Mouse (Mus musculus): ENCODE results near the gene Prr14l. TPM values are rescaled to one million over a fixed set of nuclear protein-coding genes. Genes with fewer than 3 reads are reported as not detected.

Prr14l gene
- 8.4 and 13.5 TPM in 2 replicates for polyA plus RNA-seq (2015; fragmentation: Nextera tagmentation; extraction: Ambion mirVana)

GRCm38 (mm10) chr5:32853731-32854507 is at the start of gene Prr14l:
Prr14l (minus strand) TSS chr5:32854256.

GRCm38 (mm10) chr5:32863253-32864228 is 9.5 kb upstream of the Prr14l start, which contains the start of gene Depdc5:
Depdc5 (plus strand) TSS chr5:32863701.

GRCm38 (mm10) chr5:32827009-32827408 is 27.0 kb downstream of the Prr14l start, which contains the start of gene Gm20671:
Gm20671 (minus strand) TSS chr5:32827109.

GRCm38 (mm10) chr5:32785313-32785915 is 68.6 kb downstream of the Prr14l start, which contains the start of gene Pisd:
Pisd (minus strand) TSS chr5:32785646.

Other genes starting within 250 kb of the Prr14l start
- 14.9 and 15.2 TPM in 2 replicates for gene Yes1, start 243.1 kb downstream of the Prr14l start, polyA plus RNA-seq (2015; fragmentation: Nextera tagmentation; extraction: Ambion mirVana)
- 72.8 and 82.3 TPM in 2 replicates for gene Pisd, start 68.6 kb downstream of the Prr14l start, polyA plus RNA-seq (2015; fragmentation: Nextera tagmentation; extraction: Ambion mirVana)
- gene Gm20671, start 27.1 kb downstream of the Prr14l start, polyA plus RNA-seq (2015; fragmentation: Nextera tagmentation; extraction: Ambion mirVana) = not detected in 2 replicates
- 13.9 and 18.3 TPM in 2 replicates for gene Depdc5, start 9.4 kb upstream of the Prr14l start, polyA plus RNA-seq (2015; fragmentation: Nextera tagmentation; extraction: Ambion mirVana)
- 985 and 986 TPM in 2 replicates for gene Ywhah, start 164.6 kb upstream of the Prr14l start, polyA plus RNA-seq (2015; fragmentation: Nextera tagmentation; extraction: Ambion mirVana)
- 0.15 and 0.23 TPM in 2 replicates for gene Slc5a1, start 250.0 kb upstream of the Prr14l start, polyA plus RNA-seq (2015; fragmentation: Nextera tagmentation; extraction: Ambion mirVana)

Data from neural tube, postnatal 0 days (tissue).